8 mouse cellular contexts compared by ENCODE assay signal in genomic region chr1:94469834-94470233, GRCm38 (mm10).
DNase-seq lines count a peak whose midpoint lies in the region; ATAC-seq and TF ChIP-seq lines count a peak whose summit lies in the region.
"Not testable (repeated sequence)": the region's sequence is repeated elsewhere in the genome, so short reads cannot be mapped to it uniquely, and the experiment has no call there.

No protein-coding gene starts in this region.

- H3K4me1 ChIP-seq in forebrain, embryonic 11.5 days (replicated peaks; ENCODE audit: control insufficient read depth, insufficient read depth, low read length); heart, embryonic 12.5 days (replicated peaks); intestine, embryonic 16.5 days (ENCODE audit: control insufficient read depth, insufficient read depth, low read length); lung, embryonic 14.5 days (ENCODE audit: insufficient read depth); neural tube, embryonic 13.5 days (replicated peaks): not testable (repeated sequence)

- DNase-seq in adrenal gland, postnatal 25 days, result peak; percentile 6
- DNase-seq in forebrain, embryonic 11.5 days (ENCODE audit: low spot score); lung, embryonic 14.5 days: not testable (repeated sequence)
- peak; percentile 10 for DNase-seq in left cerebral cortex, adult 11 months (ENCODE audit: low spot score)
- DNase-seq in thymus, postnatal 36 days, result peak; percentile 10 to 27

- peak; percentile 90 for ATAC-seq in forebrain, embryonic 11.5 days (replicated peaks; ENCODE audit: low FRiP score)
- ATAC-seq in heart, embryonic 12.5 days (ENCODE audit: insufficient number of reproducible peaks, low FRiP score), result peak; percentile 91
- peak; percentile 95 for ATAC-seq in intestine, embryonic 16.5 days
- peak; percentile 95 for ATAC-seq in lung, embryonic 14.5 days (ENCODE audit: insufficient read depth)
- ATAC-seq in neural tube, embryonic 13.5 days (ENCODE audit: low read depth), result peak; percentile 86

- not testable (repeated sequence) for H3K4me3 ChIP-seq in forebrain, embryonic 11.5 days (ENCODE audit: low read depth, low read length); heart, embryonic 12.5 days; intestine, embryonic 16.5 days (ENCODE audit: low read length); lung, embryonic 14.5 days (ENCODE audit: low read depth, low read length); neural tube, embryonic 13.5 days

- H3K9ac ChIP-seq in forebrain, embryonic 11.5 days (ENCODE audit: low read length); heart, embryonic 12.5 days; intestine, embryonic 16.5 days (ENCODE audit: low read depth, low read length); lung, embryonic 14.5 days; neural tube, embryonic 13.5 days: not testable (repeated sequence)

- not testable (repeated sequence) for H3K36me3 ChIP-seq in forebrain, embryonic 11.5 days (ENCODE audit: control insufficient read depth, insufficient read depth, low read length); heart, embryonic 12.5 days; intestine, embryonic 16.5 days (ENCODE audit: control insufficient read depth, insufficient read depth, low read length); lung, embryonic 14.5 days (ENCODE audit: insufficient read depth); neural tube, embryonic 13.5 days

- WGBS in forebrain, embryonic 11.5 days, result 97% methylated on average over 18 of the region's 18 CpGs
- WGBS in heart, embryonic 12.5 days, result 91% methylated on average over 18 of the region's 18 CpGs
- WGBS in intestine, embryonic 16.5 days, result 96% methylated on average over 18 of the region's 18 CpGs
- WGBS in lung, embryonic 14.5 days, result 98% methylated on average over 18 of the region's 18 CpGs
- WGBS in neural tube, embryonic 13.5 days, result 96% methylated on average over 18 of the region's 18 CpGs

- not testable (repeated sequence) for H3K9me3 ChIP-seq in forebrain, embryonic 11.5 days (ENCODE audit: control insufficient read depth, low read length); heart, embryonic 12.5 days (replicated peaks); intestine, embryonic 16.5 days (ENCODE audit: control insufficient read depth, low read length); lung, embryonic 14.5 days (ENCODE audit: low read depth, low read length); neural tube, embryonic 13.5 days

- H3K27ac ChIP-seq in forebrain, embryonic 11.5 days (ENCODE audit: low read depth, low read length); heart, embryonic 12.5 days (ENCODE audit: poor library complexity, severe bottlenecking); intestine, embryonic 16.5 days (ENCODE audit: low read length); lung, embryonic 14.5 days (ENCODE audit: low read depth); neural tube, embryonic 13.5 days (replicated peaks): not testable (repeated sequence)

- H3K27me3 ChIP-seq in forebrain, embryonic 11.5 days (ENCODE audit: control insufficient read depth, insufficient read depth, low read length); heart, embryonic 12.5 days (replicated peaks); intestine, embryonic 16.5 days (replicated peaks; ENCODE audit: control insufficient read depth, insufficient read depth, low read length); lung, embryonic 14.5 days (ENCODE audit: insufficient read depth, low read length); neural tube, embryonic 13.5 days: not testable (repeated sequence)

- not testable (repeated sequence) for TF ChIP-seq CTCF in lung, embryonic 14.5 days (IDR thresholded peaks at IDR 0.05; ENCODE audit: low read depth)

- not testable (repeated sequence) for H3K4me2 ChIP-seq in forebrain, embryonic 11.5 days (ENCODE audit: low read depth, low read length, severe bottlenecking); heart, embryonic 12.5 days; intestine, embryonic 16.5 days (ENCODE audit: low read depth, low read length); lung, embryonic 14.5 days; neural tube, embryonic 13.5 days
